Mouse (Mus musculus) brain, embryonic 14.5 days (tissue): ENCODE measurements at regions not wholly inside any gene's neighbourhood (a gene's known extent, or its start where the extent isn't known, plus 50 kb on each side); places are given as distances from the start of the nearest gene placed in this dataset.

ENCODE experiments used
- CTCF ChIP-seq: fragments of 200-500 bp; IDR thresholded peaks from 2 replicates; pipeline ENCODE4 v1.5.1; 2012; ENCODE audit warnings: inconsistent platforms, mild to moderate bottlenecking, moderate library complexity, borderline replicate concordance; ENCODE audit not compliant: insufficient read depth, insufficient read length; ENCODE audit errors: extremely low read depth
- POLR2A ChIP-seq: fragments of 200-500 bp; IDR thresholded peaks from 2 replicates; pipeline ENCODE4 v1.6.1; 2012; ENCODE audit warnings: mild to moderate bottlenecking, inconsistent platforms, borderline replicate concordance; ENCODE audit not compliant: poor library complexity, insufficient read depth, insufficient read length, severe bottlenecking; ENCODE audit errors: extremely low read depth

DNA sequence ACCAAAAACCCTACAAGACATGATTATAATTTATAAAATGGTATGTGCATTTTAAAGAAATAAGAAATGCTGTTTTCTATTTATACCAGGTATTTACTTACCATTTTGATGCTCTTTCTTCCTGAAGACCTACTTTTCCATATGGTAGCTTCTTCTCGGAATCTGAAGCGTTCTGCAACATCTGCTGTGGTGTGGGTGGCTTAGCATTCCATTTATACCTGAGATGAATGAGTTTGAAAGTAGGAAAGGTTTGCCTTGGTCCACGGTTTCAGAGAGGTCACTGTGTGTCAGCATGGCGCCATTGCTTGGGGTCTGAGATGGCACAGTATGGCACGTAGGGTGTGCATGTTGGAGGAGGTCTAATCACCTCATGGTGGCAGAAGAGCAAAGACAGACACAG lies 225.5 kb upstream of the Zfp703 start:
- TF ChIP-seq CTCF, result no peak
- TF ChIP-seq POLR2A, result no peak
